Mouse (Mus musculus): ENCODE results near the gene Pi4k2a. TPM values are rescaled to one million over a fixed set of nuclear protein-coding genes. Genes with fewer than 3 reads are reported as not detected.
"Not testable (repeated sequence)": the region's sequence is repeated elsewhere in the genome, so short reads cannot be mapped to it uniquely, and the experiment has no call there.

Pi4k2a gene
- total RNA-seq, 2 experiments from 2014 or later = 2.1 to 3.4 TPM

DNA sequence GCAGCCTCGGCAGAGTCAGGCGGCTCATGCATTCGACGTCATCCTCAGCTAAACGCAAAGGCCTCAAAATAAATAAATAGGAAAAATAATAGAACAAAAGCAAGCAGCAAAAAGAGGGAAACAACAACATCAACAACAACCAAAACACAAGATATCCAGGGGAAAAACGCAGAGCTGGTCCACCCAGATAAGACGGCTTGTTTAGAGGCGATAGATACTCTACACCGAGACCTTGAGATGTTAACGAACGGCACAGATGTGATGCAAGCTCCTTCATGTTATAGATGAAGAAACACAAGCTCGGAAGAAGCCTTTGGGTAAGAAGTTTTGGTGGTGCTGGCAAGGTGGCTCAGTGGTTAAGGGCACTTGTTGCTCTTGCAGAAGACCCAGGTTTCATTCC lies 11.3 kb upstream of the Pi4k2a start:
- no peak for ATAC-seq (replicated peaks; ENCODE audit: low FRiP score, poor library complexity, severe bottlenecking)

DNA sequence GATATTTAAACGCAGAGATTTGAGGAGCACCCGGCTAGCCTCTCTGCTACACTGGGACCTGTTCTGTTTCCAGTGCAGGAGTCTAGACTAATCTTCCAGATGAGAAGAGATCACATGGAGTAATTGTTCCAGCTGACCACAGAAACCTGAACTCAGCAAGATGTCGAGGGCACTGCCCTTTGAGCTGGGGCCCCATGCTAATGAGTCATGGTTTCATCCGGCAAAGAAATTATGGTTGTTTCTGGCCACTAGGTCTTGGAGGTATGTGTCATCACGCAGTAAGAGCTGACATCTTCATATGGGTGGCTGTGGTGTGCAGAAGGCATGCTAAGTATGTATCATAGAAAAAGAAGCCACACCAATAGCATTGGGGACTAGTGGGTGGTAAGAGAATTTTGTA lies 10.3 kb upstream of the Pi4k2a start:
- no peak for ATAC-seq (replicated peaks; ENCODE audit: low FRiP score, poor library complexity, severe bottlenecking)

DNA sequence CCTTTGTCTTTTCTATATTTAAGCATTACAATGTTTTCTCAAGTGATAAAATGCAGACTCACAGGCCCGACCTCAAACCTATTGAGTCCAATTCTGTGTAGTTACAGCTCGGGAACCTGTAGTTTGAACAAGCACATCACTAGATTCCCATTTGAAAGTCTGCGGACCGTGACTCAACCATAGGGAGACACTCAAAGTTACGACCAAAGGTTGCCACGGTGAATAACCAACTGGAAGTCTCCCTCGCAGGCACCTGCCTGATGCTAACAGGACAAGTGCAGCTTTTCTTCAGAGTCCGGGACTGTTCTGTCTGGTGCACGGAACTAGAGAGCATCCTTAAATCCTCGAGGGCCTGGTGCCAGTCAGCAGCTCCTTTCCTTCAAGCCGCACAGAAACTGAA lies 9.8 kb upstream of the Pi4k2a start:
- no peak for ATAC-seq (replicated peaks; ENCODE audit: low FRiP score, poor library complexity, severe bottlenecking)

DNA sequence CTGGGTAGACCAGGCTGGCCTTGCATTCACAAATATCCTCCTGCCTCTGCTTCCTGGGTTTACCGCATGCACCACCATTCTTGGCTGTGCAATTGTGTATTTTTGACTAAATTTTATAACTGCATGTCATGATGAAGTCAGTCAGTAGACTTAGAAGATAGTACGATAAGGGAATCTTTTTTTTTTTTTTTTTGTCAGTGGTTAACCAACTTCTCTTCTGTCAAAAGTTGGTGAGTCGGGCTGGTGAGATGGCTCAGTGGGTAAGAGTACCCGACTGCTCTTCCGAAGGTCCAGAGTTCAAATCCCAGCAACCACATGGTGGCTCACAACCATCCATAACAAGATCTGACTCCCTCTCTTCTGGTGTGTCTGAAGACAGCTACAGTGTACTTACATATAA lies 8.7 kb upstream of the Pi4k2a start:
- not testable (repeated sequence) for ATAC-seq (replicated peaks; ENCODE audit: low FRiP score, poor library complexity, severe bottlenecking)

DNA sequence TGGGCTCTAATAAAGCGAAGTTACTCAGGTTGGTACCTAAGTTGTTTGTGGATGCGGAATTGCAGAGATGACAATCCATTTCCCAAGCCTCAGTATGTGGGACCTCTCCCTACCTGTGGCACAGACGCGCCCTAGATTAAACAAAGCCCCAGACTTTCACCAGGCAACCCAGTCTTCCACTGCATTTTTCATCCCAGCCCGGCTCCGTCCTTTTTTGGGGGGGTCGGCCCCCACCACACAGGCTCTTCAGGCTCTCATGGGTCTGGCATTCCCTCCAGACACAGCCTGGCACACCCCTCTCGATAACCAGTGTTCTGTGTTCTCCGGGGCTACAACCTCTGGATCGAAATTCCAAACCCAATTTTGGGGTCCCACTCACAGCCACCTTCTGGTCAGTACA lies 4.6 kb upstream of the Pi4k2a start:
- ATAC-seq (replicated peaks; ENCODE audit: low FRiP score, poor library complexity, severe bottlenecking) = no peak

DNA sequence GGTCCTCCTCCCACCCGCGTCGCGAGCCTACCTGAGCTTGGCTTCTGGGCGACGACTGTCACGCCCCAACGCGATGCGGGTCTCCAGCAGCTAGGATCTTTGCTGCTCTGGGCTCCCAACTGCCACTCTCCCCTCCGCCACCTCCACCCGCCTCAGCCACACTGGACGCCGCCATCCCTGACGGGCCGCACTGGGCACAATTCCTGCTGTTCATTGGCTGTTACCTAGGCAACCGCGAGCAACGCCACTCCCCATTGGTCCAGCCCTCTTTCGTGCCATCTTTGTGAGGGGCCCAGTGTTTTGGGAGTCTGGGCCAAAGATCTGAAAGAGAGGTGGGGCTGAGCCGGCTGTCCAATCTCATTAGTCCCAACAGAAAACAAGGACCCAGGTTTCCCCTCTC lies 4.1 kb upstream of the Pi4k2a start, which contains the start of gene Morn4:
Morn4 (minus strand) TSS at position 192 of the 400 bp plus-strand sequence.
- ATAC-seq (replicated peaks; ENCODE audit: low FRiP score, poor library complexity, severe bottlenecking) = no peak

DNA sequence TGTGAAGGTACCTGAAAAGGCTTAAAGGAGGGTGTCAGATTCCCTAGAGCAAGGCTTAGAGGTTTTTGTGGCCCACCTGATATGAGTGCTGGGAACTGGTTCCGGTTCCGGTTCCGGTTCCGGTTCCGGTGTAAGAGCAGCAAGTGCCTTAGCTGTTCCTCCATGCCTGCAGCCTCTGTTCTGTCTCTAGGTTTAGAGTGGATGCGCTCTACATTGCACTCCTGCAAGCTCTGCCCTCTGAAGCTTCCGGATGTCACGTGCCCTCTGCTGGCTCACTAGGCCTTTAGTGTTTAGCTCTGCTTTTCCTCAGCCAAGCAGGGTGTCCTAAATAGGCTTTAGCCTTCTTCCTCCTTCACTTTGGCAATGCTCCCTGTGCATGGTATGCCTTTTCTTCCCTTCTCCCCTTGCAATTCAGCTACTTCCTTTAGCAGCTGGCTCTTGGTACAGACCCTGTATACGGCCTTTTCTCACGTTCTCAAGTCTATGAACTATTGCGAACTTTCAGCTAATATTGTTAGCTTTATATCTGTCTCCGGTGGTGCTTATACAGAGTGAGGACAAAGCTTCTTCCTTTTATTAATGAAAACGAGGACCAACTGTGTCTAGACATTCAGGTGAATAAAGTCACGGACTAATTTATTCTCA lies 1.0 kb upstream of the Pi4k2a start:
- ATAC-seq (replicated peaks; ENCODE audit: low FRiP score, poor library complexity, severe bottlenecking) = peak; percentile 50

DNA sequence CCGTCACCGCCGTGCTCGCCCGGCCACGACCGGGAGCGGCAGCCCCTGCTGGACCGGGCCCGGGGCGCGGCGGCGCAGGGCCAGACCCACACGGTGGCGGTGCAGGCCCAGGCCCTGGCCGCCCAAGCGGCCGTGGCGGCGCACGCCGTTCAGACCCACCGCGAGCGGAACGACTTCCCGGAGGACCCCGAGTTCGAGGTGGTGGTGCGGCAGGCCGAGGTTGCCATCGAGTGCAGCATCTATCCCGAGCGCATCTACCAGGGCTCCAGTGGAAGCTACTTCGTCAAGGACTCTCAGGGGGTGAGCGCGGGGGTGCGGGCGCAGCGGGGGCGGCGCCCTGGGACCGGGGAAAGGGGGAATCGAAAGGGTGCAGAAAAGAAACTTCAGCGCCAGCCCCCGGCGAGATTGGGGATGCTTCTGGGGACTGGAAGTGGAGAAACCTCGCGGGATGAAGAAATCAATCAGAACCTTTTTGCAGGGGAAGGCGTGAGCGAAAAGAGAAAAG lies 419 bp downstream of the Pi4k2a start:
- peak; percentile 3; the same call in 1 of the 2 replicates for ATAC-seq (replicated peaks; ENCODE audit: low FRiP score, poor library complexity, severe bottlenecking)

DNA sequence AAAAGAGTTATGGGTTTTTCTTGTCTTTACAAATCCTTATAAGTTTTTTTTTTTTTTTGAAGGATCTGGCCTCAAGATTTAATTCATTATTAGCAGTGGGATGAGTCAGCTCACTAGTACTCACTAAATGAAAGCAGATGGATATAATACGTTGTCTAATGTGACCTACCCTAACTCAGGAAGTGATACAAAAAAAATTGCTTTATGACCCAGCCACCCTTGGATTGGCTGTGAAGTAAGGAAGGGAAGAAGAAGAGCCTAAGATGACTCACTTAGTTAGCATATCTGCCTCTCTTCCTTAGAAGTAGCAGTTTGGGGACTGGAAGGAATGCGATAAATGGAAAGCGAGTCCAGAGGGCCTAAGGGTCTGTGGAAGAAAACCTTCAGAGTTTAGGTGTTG lies 9.1 kb downstream of the Pi4k2a start:
- no peak for ATAC-seq (replicated peaks; ENCODE audit: low FRiP score, poor library complexity, severe bottlenecking)

DNA sequence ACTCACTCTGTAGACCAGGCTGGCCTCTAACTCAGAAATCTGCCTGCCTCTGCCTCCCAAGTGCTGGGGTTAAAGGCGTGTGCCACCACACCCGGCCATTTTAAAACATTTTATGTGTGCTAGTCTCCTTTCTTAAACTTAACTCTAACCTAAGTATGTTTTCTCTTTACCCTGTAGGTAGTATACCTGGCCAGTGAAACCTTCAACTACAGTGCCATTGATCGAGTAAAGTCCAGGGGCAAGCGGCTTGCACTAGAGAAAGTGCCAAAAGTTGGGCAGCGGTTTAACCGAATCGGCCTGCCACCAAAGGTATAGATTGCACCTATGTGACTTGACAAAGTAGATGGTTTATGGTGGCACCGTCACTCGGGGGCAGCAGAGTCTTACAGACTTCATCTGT lies 14.4 kb downstream of the Pi4k2a start:
- no peak for ATAC-seq (replicated peaks; ENCODE audit: low FRiP score, poor library complexity, severe bottlenecking)

DNA sequence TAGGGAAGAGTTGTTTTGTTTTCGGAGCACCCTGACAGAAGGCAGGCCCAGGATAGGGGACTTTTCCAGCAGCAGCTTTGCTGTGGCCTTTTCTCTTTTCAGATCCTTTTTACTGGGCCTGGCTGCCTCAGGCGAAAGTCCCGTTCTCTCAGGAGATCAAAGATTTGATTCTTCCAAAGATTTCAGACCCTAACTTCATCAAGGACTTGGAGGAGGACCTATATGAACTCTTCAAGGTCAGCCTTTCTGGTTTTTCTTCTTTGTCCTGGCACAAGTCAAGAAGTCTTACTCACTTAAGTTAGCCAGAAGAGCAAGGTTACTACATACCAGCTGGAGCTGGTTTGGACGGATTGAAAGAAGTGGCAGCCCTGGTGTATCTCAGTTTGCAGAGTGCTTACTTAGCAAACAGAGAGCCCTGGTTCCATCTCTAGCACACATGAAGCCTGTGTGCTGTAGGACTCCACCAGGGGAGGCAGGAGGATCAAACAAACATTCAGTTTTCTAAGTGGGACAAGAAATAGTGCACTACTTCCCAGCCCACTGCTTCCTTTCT lies 25.6 kb downstream of the Pi4k2a start:
- no peak for ATAC-seq (replicated peaks; ENCODE audit: low FRiP score, poor library complexity, severe bottlenecking)

DNA sequence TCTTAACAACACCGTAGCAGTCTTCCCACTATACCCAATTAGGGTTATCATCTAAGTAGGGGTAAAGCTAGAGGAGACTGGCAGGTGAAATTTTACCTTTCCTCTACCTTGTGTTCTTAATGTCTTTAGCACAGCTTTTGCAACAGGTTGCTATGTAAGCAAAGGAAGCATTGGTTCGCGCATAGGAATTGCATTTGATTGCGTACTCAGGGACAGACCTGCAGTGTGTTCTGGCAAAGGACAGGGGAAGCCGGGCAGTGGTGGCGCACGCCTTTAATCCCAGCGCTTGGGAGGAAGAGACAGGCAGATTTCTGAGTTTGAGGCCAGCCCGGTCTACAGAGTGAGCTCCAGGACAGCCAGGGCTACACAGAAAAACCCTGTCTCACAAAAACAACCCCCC lies 27.9 kb downstream of the Pi4k2a start:
- ATAC-seq (replicated peaks; ENCODE audit: low FRiP score, poor library complexity, severe bottlenecking) = no peak

DNA sequence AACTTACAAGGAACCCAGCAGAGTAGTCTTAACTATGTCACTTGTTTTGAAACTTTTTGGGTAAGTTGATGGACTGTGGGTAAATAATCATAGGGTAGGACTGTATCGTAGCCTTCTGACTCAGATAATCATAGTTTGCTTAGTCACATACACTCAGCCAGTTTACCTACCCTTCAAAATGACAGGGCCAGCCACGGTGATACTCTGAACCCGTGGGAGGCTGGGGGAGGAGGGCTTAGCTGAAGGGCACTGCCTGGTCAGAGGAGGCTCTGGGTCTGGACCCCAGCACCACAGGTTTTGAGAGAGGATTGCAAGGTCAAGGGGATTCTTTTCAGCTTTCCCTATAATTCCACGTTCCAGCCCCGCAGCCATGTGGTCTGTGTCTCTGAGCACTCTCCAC lies 28.3 kb downstream of the Pi4k2a start:
- ATAC-seq (replicated peaks; ENCODE audit: low FRiP score, poor library complexity, severe bottlenecking) = no peak

DNA sequence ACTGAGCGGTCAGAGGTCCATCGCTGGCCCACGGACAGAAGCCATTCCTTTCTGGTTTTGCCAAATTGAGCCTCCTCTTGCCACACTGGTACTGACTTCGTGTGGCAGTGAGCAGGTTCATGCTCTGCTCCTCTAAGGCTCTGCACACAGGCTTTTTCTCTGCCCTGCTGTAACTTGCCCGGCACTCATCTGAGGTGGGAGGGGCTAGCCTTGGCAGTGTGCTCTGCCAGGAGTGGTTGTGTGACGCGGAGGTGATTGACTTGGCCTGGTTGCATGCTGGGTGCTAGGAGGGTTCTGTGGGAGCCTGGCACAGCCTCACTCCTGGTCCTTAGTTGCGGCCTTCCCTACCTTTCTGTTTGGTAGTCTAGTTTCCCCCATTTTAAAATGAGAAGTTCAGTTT lies 30.2 kb downstream of the Pi4k2a start:
- ATAC-seq (replicated peaks; ENCODE audit: low FRiP score, poor library complexity, severe bottlenecking) = no peak

DNA sequence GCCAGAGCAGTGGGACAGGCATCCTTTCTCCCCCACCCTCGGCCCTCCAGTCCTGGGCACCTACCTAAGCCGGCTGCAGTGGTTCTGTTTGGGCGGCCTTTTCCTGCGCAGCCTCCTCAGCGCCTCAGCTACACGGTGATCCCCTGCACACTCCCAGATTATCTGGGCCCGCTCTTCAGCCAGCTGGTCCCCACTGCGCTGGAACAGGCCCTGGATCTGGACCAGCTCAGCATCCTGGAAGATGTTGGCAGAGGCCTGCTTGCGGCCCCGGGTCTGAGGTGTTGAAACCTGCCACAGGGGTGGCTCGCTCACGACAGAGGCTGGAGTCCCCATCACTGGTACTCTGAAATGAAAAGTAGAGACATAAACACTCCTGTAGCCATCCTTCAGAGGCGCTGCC lies 34.4 kb downstream of the Pi4k2a start:
- ATAC-seq (replicated peaks; ENCODE audit: low FRiP score, poor library complexity, severe bottlenecking) = no peak

DNA sequence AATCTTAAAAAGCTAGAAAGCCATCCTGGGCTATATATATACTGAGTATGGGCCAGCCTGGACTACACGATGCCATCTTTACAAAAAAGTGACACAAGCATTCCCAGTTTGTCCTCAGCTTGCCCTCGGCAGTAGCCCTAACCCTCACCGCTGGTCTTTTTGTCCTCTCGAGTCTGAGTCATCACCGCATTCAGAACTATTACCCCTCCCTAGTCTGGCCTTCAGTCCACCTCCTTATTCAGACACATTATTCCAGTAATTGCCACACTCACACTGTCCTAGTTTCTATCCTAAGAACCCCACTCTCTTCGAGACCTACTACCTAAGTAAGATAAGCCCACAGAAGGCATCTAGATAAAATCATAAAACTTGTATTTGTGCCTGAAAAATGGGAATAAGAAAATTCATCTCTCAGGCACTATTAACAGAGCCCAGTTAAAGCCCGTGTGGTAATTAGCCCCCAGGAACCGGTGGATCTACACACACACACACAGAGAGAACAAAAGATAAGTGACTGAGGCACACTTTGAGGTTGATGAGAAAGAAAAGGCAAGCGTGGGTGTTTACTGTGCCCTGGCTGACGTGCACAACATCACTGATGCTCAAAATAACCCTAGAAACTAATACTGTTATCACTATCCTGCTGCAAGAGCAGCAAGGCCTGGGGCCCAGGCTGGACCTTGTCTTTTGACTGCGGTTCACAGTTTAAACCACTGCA lies 35.4 kb downstream of the Pi4k2a start:
- ATAC-seq (replicated peaks; ENCODE audit: low FRiP score, poor library complexity, severe bottlenecking) = no peak

DNA sequence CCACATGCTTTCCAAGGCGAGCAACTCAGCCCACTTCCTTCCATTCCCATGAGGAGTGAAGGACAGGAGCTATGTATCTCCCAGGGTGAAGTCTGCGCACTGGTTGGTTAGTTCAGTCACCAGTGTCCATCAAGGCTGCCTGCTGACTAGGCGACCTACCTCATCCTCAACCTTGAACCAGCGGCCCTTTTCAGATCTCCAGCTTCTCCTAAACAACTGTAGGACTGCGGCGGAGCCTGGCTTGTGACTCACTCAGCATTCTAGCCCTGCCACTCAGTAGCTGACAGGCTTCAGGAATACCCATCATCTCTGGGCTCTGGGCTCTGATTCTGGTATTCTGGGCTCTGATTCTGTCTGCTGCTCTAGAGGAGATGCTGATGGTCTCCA lies 35.9 kb downstream of the Pi4k2a start:
- no peak for ATAC-seq (replicated peaks; ENCODE audit: low FRiP score, poor library complexity, severe bottlenecking)

DNA sequence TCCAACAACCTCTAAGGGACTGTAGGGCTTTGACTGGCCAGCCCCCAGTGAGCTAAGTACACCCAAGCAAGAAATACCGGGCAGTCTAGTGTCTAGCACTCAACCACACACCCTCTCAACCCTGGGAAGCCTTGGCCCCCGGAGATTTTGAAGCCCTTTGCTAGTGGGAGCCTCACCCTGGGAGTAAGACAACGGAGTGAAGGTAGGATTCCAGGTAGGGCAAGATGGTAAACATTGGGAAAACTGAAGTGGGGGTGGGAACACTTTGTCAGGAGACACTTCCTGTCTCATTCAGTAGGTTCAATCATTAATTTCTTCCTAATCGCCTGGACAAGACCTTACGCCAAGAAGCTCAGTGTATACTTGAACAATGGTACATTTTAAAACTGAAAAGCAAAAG lies 36.8 kb downstream of the Pi4k2a start:
- no peak for ATAC-seq (replicated peaks; ENCODE audit: low FRiP score, poor library complexity, severe bottlenecking)

DNA sequence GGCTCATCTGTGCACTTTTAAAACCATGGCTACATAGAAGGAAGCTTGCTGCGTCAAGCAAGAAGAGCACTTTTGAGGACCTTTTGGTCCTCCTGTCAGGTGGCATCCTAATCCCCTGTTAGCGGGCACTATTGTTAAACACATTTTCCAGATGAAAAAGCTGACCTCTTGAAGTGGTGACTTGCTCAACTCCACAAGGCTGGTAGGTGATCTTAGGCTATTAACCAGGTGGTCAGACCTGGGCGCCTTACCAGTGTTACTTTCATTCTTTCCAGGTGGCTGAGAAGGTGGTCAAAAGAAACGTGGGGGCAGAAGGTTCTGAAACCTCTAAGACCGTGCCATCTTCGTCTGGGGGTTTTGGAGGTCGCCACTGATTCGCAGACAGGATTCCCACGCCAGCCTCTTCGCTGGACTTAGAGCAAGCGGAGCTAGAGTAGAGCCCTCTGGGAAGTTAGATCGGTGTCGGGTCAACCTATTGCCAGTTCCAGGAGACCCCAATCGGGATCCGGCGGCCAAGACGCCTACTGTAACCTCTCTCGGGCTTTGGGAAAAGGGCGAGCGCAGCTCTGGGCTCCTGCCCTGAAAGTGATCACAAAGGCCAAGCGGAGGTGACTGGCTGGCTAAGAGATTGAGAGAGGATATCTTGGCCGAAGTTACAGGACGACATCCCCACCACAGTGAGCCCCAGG lies 37.9 kb downstream of the Pi4k2a start:
- no peak for ATAC-seq (replicated peaks; ENCODE audit: low FRiP score, poor library complexity, severe bottlenecking)

DNA sequence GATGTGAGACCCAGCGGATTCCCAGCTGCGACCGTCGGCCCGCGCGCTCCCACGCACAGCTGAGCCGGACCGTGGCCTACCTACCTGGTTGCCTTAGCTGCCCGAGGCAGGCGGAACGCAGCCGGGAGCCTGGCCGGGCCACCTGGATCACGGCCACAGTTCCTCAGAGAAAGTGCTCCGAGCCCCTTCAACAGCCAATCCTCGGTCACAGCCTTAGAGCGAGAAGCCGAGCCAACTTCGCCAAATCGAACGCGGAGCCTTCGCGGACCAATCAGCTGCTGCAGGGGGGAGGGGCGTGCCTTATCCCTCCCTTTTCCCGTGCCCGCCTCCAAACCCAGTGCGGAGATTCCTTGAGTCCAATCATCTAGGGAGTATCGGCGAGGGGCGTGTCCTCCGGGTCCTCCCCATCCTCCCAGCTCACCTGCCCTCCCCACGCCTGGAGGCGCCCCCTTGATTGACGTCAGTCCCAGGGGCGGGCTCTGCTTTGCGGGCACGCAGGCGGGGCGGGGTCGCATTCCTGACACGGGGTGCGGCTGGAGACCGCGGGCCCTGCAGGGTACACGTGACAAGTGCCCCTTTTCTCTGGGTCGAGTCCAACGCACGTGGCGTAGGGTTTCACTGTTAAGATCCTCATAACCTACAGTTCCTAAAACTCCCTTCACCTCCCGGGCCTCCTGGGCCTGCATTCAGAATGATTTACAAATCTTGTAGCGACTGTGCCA lies 38.7 kb downstream of the Pi4k2a start, which contains the start of gene Avpi1:
Avpi1 (minus strand) TSS at position 273 of the 722 bp plus-strand sequence.
- peak; percentile 96 for ATAC-seq (replicated peaks; ENCODE audit: low FRiP score, poor library complexity, severe bottlenecking)

All from erythroid progenitor cell, adult 5-6 weeks (primary cell).